In the genomic region with DNA sequence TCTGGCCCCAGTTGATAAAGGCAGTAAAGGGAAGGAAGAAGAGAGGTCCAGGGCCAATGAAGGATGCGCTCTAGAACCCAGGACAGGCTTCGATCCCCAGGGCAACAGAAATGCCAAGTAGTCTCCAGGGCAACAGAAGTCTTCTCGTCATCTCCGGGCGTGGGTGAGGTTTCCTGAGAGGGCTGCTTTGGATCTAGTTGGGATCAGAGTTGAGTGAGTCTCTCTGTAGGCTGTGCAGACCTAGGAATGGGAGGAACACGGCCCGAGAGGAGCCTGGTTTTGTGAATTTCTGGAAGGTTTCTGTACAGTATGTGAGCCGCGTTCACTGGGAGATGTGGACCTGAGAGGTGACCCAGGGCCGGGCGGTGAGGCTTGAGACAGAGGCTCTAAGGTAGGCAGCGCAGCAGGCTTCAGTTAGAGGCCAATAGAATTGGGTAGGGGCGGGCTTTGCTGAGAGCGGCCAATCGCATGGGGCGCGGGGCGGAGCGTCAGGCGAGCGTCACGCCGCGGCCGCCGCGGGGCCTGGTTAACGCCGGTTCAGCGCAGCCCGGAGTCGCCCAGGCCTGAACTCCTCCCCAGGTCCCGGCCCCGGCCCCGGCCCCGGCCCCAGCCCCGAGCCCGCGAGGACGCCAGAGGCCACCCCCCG, we compare ENCODE assay signal across 8 mouse cellular contexts. TPM values are rescaled to one million over a fixed set of nuclear protein-coding genes. Genes with fewer than 3 reads are reported as not detected.
DNase-seq lines count a peak whose midpoint lies in the region; ATAC-seq and TF ChIP-seq lines count a peak whose summit lies in the region.

A gene (plus strand): TSS at position 190 of the 646 bp plus-strand sequence.
A gene (minus strand): TSS at position 364 of the 646 bp plus-strand sequence.

- peak; percentile 88 for DNase-seq in A20 (ENCODE audit: low read depth, low spot score)
- DNase-seq in heart, embryonic 10.5 days (ENCODE audit: low spot score) = peak; percentile 95
- DNase-seq in liver, adult 2 months (ENCODE audit: extremely low read depth, low read depth, low spot score) = peak; percentile 74
- peak; percentile 88 for DNase-seq in splenic B cell, adult 2 months (ENCODE audit: low read depth, low spot score)

- H3K27me3 ChIP-seq in heart, embryonic 10.5 days (ENCODE audit: insufficient read depth, poor library complexity, severe bottlenecking) = peaks cover 56% of the 10 kb centered on the region
- peaks cover 18% of the 10 kb centered on the region for H3K27me3 ChIP-seq in kidney, embryonic 16.5 days (ENCODE audit: insufficient read depth, low read length)
- H3K27me3 ChIP-seq in liver, adult 2 months (ENCODE audit: control insufficient read depth, insufficient read depth, low read length) = no peaks in the 10 kb centered on the region
- H3K27me3 ChIP-seq in myocyte (ENCODE audit: control insufficient read depth, insufficient read depth, insufficient read length) = peaks cover 34% of the 10 kb centered on the region
- H3K27me3 ChIP-seq in splenic B cell, adult 2 months (ENCODE audit: control insufficient read depth, insufficient read depth, low read length, poor library complexity, severe bottlenecking) = no peaks in the 10 kb centered on the region

- no peak within 1 kb of the TSS for H3K27ac ChIP-seq in bone marrow macrophage, adult 2 months (ENCODE audit: insufficient read depth, low read depth, low read length)
- no peak within 1 kb of the TSS for H3K27ac ChIP-seq in embryonic fibroblast, embryonic 13.5 days (ENCODE audit: insufficient read depth, low read length)
- H3K27ac ChIP-seq in heart, embryonic 10.5 days = peak within 1 kb of the TSS; percentile 94
- H3K27ac ChIP-seq in kidney, embryonic 16.5 days (ENCODE audit: low read length) = peak within 1 kb of the TSS; percentile 68; the same call in 1 of the 2 replicates
- H3K27ac ChIP-seq in liver, adult 2 months (replicated peaks; ENCODE audit: insufficient read depth, low read depth, low read length) = no peak within 1 kb of the TSS

- peak within 1 kb of the TSS; percentile 86 for H3K9ac ChIP-seq in kidney, embryonic 16.5 days (replicated peaks; ENCODE audit: low read length)
- peak within 1 kb of the TSS; percentile 73 for H3K9ac ChIP-seq in liver, adult 2 months (ENCODE audit: low read depth, low read length)

- H3ac ChIP-seq in myocyte (ENCODE audit: control insufficient read depth, insufficient read length) = peak within 1 kb of the TSS; percentile 52

- peaks cover 9% of the 10 kb centered on the region for H3K4me1 ChIP-seq in bone marrow macrophage, adult 2 months (ENCODE audit: control insufficient read depth, insufficient read depth, low read length)
- H3K4me1 ChIP-seq in embryonic fibroblast, embryonic 13.5 days (ENCODE audit: control insufficient read depth, insufficient read depth, low read length) = no peaks in the 10 kb centered on the region
- H3K4me1 ChIP-seq in heart, embryonic 10.5 days = peaks cover 39% of the 10 kb centered on the region
- peaks cover 16% of the 10 kb centered on the region; the same call in 1 of the 2 replicates for H3K4me1 ChIP-seq in kidney, embryonic 16.5 days (ENCODE audit: insufficient read depth, low read length)
- H3K4me1 ChIP-seq in liver, adult 2 months (ENCODE audit: control insufficient read depth, insufficient read depth, low read length) = peaks cover 7% of the 10 kb centered on the region; the same call in 1 of the 2 replicates

- peak within 1 kb of the TSS; percentile 73 for H3K4me3 ChIP-seq in bone marrow macrophage, adult 2 months (ENCODE audit: insufficient read depth, low read length)
- peak within 1 kb of the TSS; percentile 48 for H3K4me3 ChIP-seq in embryonic fibroblast, embryonic 13.5 days (ENCODE audit: insufficient read depth, low read length)
- H3K4me3 ChIP-seq in heart, embryonic 10.5 days = peak within 1 kb of the TSS; percentile 77
- peak within 1 kb of the TSS; percentile 85 for H3K4me3 ChIP-seq in kidney, embryonic 16.5 days (ENCODE audit: low read length)
- peak within 1 kb of the TSS; percentile 77 for H3K4me3 ChIP-seq in liver, adult 2 months (ENCODE audit: insufficient read depth, low read depth, low read length)
- peak within 1 kb of the TSS; percentile 10 for H3K4me3 ChIP-seq in myocyte

- TF ChIP-seq POLR2A in bone marrow macrophage, adult 2 months (IDR thresholded peaks at IDR 0.05; ENCODE audit: borderline replicate concordance, low read depth, low read length) = no peak
- TF ChIP-seq POLR2A in embryonic fibroblast, embryonic 13.5 days (IDR thresholded peaks at IDR 0.05; ENCODE audit: low read depth, low read length) = peak; percentile 78
- no peak for TF ChIP-seq POLR2A in liver, adult 2 months (IDR thresholded peaks at IDR 0.05; ENCODE audit: extremely low read depth, insufficient read depth, low read length)
- peak; percentile 68 for TF ChIP-seq POLR2A in myocyte (IDR thresholded peaks at IDR 0.05; ENCODE audit: insufficient read length, low read depth)

- WGBS in heart, embryonic 10.5 days = 2% methylated on average over 41 of the region's 41 CpGs
- WGBS in kidney, embryonic 16.5 days = under 1% methylated on average over 34 of the region's 41 CpGs
- 2% methylated on average over 38 of the region's 41 CpGs for WGBS in liver, adult 2 months

- no peak; the same call in 1 of the 2 replicates for TF ChIP-seq CTCF in bone marrow macrophage, adult 2 months (IDR thresholded peaks at IDR 0.05; ENCODE audit: low read depth, low read length)
- no peak for TF ChIP-seq CTCF in embryonic fibroblast, embryonic 13.5 days (IDR thresholded peaks at IDR 0.05; ENCODE audit: borderline replicate concordance, insufficient read depth, low read length)
- TF ChIP-seq CTCF in liver, adult 2 months (IDR thresholded peaks at IDR 0.05; ENCODE audit: low read depth, low read length) = no peak

- no peaks in the 10 kb centered on the region for H3K79me2 ChIP-seq in liver, adult 2 months (ENCODE audit: control insufficient read depth, insufficient read depth, low read length)
- no peaks in the 10 kb centered on the region for H3K79me2 ChIP-seq in myocyte (ENCODE audit: control insufficient read depth, insufficient read depth)

- peak; percentile 95 for ATAC-seq in kidney, embryonic 16.5 days (ENCODE audit: low FRiP score, low TSS enrichment)

- H3K4me2 ChIP-seq in kidney, embryonic 16.5 days (replicated peaks; ENCODE audit: low read depth, low read length) = peak within 1 kb of the TSS; percentile 80
- peak within 1 kb of the TSS; percentile 78 for H3K4me2 ChIP-seq in myocyte (ENCODE audit: low read depth)

- no peaks in the 10 kb centered on the region for H3K9me3 ChIP-seq in heart, embryonic 10.5 days
- H3K9me3 ChIP-seq in kidney, embryonic 16.5 days (ENCODE audit: low read length) = no peaks in the 10 kb centered on the region

- no peaks in the 10 kb centered on the region for H3K36me3 ChIP-seq in heart, embryonic 10.5 days
- no peaks in the 10 kb centered on the region for H3K36me3 ChIP-seq in kidney, embryonic 16.5 days (ENCODE audit: insufficient read depth, low read length)
- H3K36me3 ChIP-seq in liver, adult 2 months (ENCODE audit: control insufficient read depth, insufficient read depth, low read length) = no peaks in the 10 kb centered on the region
- no peaks in the 10 kb centered on the region for H3K36me3 ChIP-seq in myocyte (ENCODE audit: control insufficient read depth, insufficient read depth)
- no peaks in the 10 kb centered on the region for H3K36me3 ChIP-seq in splenic B cell, adult 2 months (ENCODE audit: control insufficient read depth, insufficient read depth, low read length, poor library complexity, severe bottlenecking)

TF ChIP-seq in myocyte, 11 proteins besides CTCF, POLR2A, EP300 and RAD21:
- TF ChIP-seq TCF3 (IDR thresholded peaks at IDR 0.05; ENCODE audit: insufficient read length, low read depth) = no peak
- no peak for TF ChIP-seq SRF (IDR thresholded peaks at IDR 0.05; ENCODE audit: control insufficient read depth, insufficient read length, low read depth)
- peak; percentile 54 for TF ChIP-seq POLR2AphosphoS2 (IDR thresholded peaks at IDR 0.05; ENCODE audit: insufficient read length, low read depth)
TF ChIP-seq in myocyte: peak in this region for 1.

RNA-seq across cellular contexts. Expression of the first gene that starts in this region (rescaled TPM):
- 1.9 and 2.4 TPM in 2 replicates for polyA plus RNA-seq in bone marrow macrophage, adult 2 months (2012; ENCODE audit: insufficient read depth, insufficient read length, missing spikeins)
- polyA plus RNA-seq in embryonic fibroblast, embryonic 13.5 days (2011; ENCODE audit: insufficient read length, low read depth, missing spikeins) = 5.2 and 7.4 TPM in 2 replicates
- 2.7 and 3.3 TPM in 2 replicates for polyA plus RNA-seq in heart, embryonic 10.5 days (2016; fragmentation: Nextera tagmentation; extraction: Ambion mirVana)
- polyA plus RNA-seq in kidney, embryonic 16.5 days (2015; fragmentation: Nextera tagmentation; extraction: Ambion mirVana) = 2.8 and 4.7 TPM in 2 replicates
- 0.46 and 0.81 TPM in 2 replicates for total RNA-seq in liver, adult 2 months (2014; rRNA removed)
- polyA plus RNA-seq in liver, adult 2 months (2012; rRNA removed) = 1.8 and 1.9 TPM in 2 replicates
- 1.7 TPM for polyA plus RNA-seq in myocyte (2012; fragmentation: generic; extraction: Trizol)

RNA-seq across cellular contexts. Expression of the second gene that starts in this region (rescaled TPM):
- 0.15 and 0.21 TPM in 2 replicates for polyA plus RNA-seq in bone marrow macrophage, adult 2 months (2012; ENCODE audit: insufficient read depth, insufficient read length, missing spikeins)
- polyA plus RNA-seq in embryonic fibroblast, embryonic 13.5 days (2011; ENCODE audit: insufficient read length, low read depth, missing spikeins) = 0.62 and 0.67 TPM in 2 replicates
- 1.7 and 1.9 TPM in 2 replicates for polyA plus RNA-seq in heart, embryonic 10.5 days (2016; fragmentation: Nextera tagmentation; extraction: Ambion mirVana)
- 1.6 and 3.2 TPM in 2 replicates for polyA plus RNA-seq in kidney, embryonic 16.5 days (2015; fragmentation: Nextera tagmentation; extraction: Ambion mirVana)
- total RNA-seq in liver, adult 2 months (2014; rRNA removed) = not detected in 2 replicates
- polyA plus RNA-seq in liver, adult 2 months (2012; rRNA removed) = 0.02 TPM in 1 of 2 replicates, not detected in the other
- 3.4 TPM for polyA plus RNA-seq in myocyte (2012; fragmentation: generic; extraction: Trizol)

Comparison
In these comparisons a context has a peak if more than half of its experiments do, and no peak if none do; other contexts are left out.
1. H3K27ac ChIP-seq: peak in heart, embryonic 10.5 days (single experiment) and kidney, embryonic 16.5 days (single experiment); none in bone marrow macrophage, adult 2 months (single experiment), embryonic fibroblast, embryonic 13.5 days (single experiment) and liver, adult 2 months (single experiment).
2. H3K4me3 ChIP-seq: peak in every context shown above with its lines; median percentile 85 in kidney, embryonic 16.5 days; 77 in heart, embryonic 10.5 days; 77 in liver, adult 2 months; 73 in bone marrow macrophage, adult 2 months; 48 in embryonic fibroblast, embryonic 13.5 days; 10 in myocyte.
3. POLR2A ChIP-seq: peak in embryonic fibroblast, embryonic 13.5 days (single experiment) and myocyte (single experiment); none in bone marrow macrophage, adult 2 months (single experiment) and liver, adult 2 months (single experiment).
4. Peak in every context shown above with its lines, with median percentiles within 50 percentile points of each other: DNase-seq.